Mouse (Mus musculus): Measurements from ENCODE around the gene Nup62. TPM values are rescaled to one million over a fixed set of nuclear protein-coding genes. Genes with fewer than 3 reads are reported as not detected.

The Nup62 gene
- total RNA-seq, 1 experiment = 98.0 TPM

- Histone ChIP-seq H3K4me1 (ENCODE audit: control insufficient read depth in 2 of 2, insufficient read depth in 2 of 2, low read length in 2 of 2, poor library complexity in 1 of 2) (peaks cover 7 to 26% of the 10 kb centered on the region in 2 experiments), H3K9ac (ENCODE audit: insufficient read depth, low read depth, low read length, poor library complexity, severe bottlenecking) (peak overlapping the region; percentile 83), H3K36me3 (ENCODE audit: control insufficient read depth, insufficient read depth, low read length, poor library complexity, severe bottlenecking) (no peaks in the 10 kb centered on the region; the same call in 1 of the 2 replicates), H3K9me3 (ENCODE audit: control insufficient read depth, insufficient read depth, low read depth, low read length) (no peaks in the 10 kb centered on the region), H3K27ac (ENCODE audit: insufficient read depth, low read depth, low read length, poor library complexity, severe bottlenecking) (peak overlapping the region; percentile 64), H3K4me3 (ENCODE audit: insufficient read depth in 1 of 2, low read depth in 1 of 2, low read length in 2 of 2, poor library complexity in 1 of 2, severe bottlenecking in 1 of 2) (peak overlapping the region; percentile 79)
- DNase-seq (ENCODE audit: low read depth, low spot score) = no peak
- in situ Hi-C loops (cut with MboI; ENCODE audit: low sequenced_read_pairs in 2 of 2, unreplicated experiment in 2 of 2) = no loop called here
- no peak for TF ChIP-seq HCFC1 (IDR thresholded peaks at IDR 0.05; ENCODE audit: borderline replicate concordance, insufficient read depth, low read length)
- no peak for TF ChIP-seq ZNF384 (IDR thresholded peaks at IDR 0.05; ENCODE audit: low read depth, low read length)
- TF ChIP-seq ZC3H11A (IDR thresholded peaks at IDR 0.05; ENCODE audit: borderline replicate concordance, low read depth, low read length) = no peak
- no peak for TF ChIP-seq MAFK (IDR thresholded peaks at IDR 0.05; ENCODE audit: insufficient read depth, low read depth, low read length)
- TF ChIP-seq CHD2 (IDR thresholded peaks at IDR 0.05; ENCODE audit: low read depth, low read length) = no peak
Measured at GRCm38 (mm10) chr7:44853596-44854355, 37.9 kb downstream of the Nup62 start.

GRCm38 (mm10) chr7:44854356-44855031 lies 38.6 kb downstream of the Nup62 start:
- Histone ChIP-seq H3K9ac (ENCODE audit: insufficient read depth, low read depth, low read length, poor library complexity, severe bottlenecking) (peak overlapping the region; percentile 83), H3K36me3 (ENCODE audit: control insufficient read depth, insufficient read depth, low read length, poor library complexity, severe bottlenecking) (no peaks in the 10 kb centered on the region; the same call in 1 of the 2 replicates), H3K9me3 (ENCODE audit: control insufficient read depth, insufficient read depth, low read depth, low read length) (no peaks in the 10 kb centered on the region), H3K4me3 (ENCODE audit: insufficient read depth in 1 of 2, low read depth in 1 of 2, low read length in 2 of 2, poor library complexity in 1 of 2, severe bottlenecking in 1 of 2) (peak overlapping the region; percentile 79), H3K4me1 (ENCODE audit: control insufficient read depth in 2 of 2, insufficient read depth in 2 of 2, low read length in 2 of 2, poor library complexity in 1 of 2) (peaks cover 7 to 26% of the 10 kb centered on the region in 2 experiments), H3K27ac (ENCODE audit: insufficient read depth, low read depth, low read length, poor library complexity, severe bottlenecking) (peak overlapping the region; percentile 64)
- peak; percentile 69 for DNase-seq (ENCODE audit: low read depth, low spot score)
- in situ Hi-C loops (cut with MboI; ENCODE audit: low sequenced_read_pairs in 2 of 2, unreplicated experiment in 2 of 2) = no loop called here
- TF ChIP-seq ZNF384 (IDR thresholded peaks at IDR 0.05; ENCODE audit: low read depth, low read length) (no peak), CHD2 (IDR thresholded peaks at IDR 0.05; ENCODE audit: low read depth, low read length) (no peak), ZC3H11A (IDR thresholded peaks at IDR 0.05; ENCODE audit: borderline replicate concordance, low read depth, low read length) (no peak), MAFK (IDR thresholded peaks at IDR 0.05; ENCODE audit: insufficient read depth, low read depth, low read length) (no peak), HCFC1 (IDR thresholded peaks at IDR 0.05; ENCODE audit: borderline replicate concordance, insufficient read depth, low read length) (no peak)

- peak overlapping the region; percentile 83; the same call in 1 of the 2 replicates for H3K9ac ChIP-seq (ENCODE audit: insufficient read depth, low read depth, low read length, poor library complexity, severe bottlenecking)
- H3K4me1 ChIP-seq (ENCODE audit: control insufficient read depth in 2 of 2, insufficient read depth in 2 of 2, low read length in 2 of 2, poor library complexity in 1 of 2) = peaks cover 7 to 26% of the 10 kb centered on the region in 2 experiments
- H3K4me3 ChIP-seq (ENCODE audit: insufficient read depth in 1 of 2, low read depth in 1 of 2, low read length in 2 of 2, poor library complexity in 1 of 2, severe bottlenecking in 1 of 2) = peak overlapping the region; percentile 79
- no peak for DNase-seq (ENCODE audit: low read depth, low spot score)
- no peak for TF ChIP-seq HCFC1 (IDR thresholded peaks at IDR 0.05; ENCODE audit: borderline replicate concordance, insufficient read depth, low read length)
- H3K27ac ChIP-seq (ENCODE audit: insufficient read depth, low read depth, low read length, poor library complexity, severe bottlenecking) = peak overlapping the region; percentile 64
- no peaks in the 10 kb centered on the region for H3K9me3 ChIP-seq (ENCODE audit: control insufficient read depth, insufficient read depth, low read depth, low read length)
- in situ Hi-C loops (cut with MboI; ENCODE audit: low sequenced_read_pairs in 2 of 2, unreplicated experiment in 2 of 2) = no loop called here
- H3K36me3 ChIP-seq (ENCODE audit: control insufficient read depth, insufficient read depth, low read length, poor library complexity, severe bottlenecking) = no peaks in the 10 kb centered on the region; the same call in 1 of the 2 replicates
Measured at GRCm38 (mm10) chr7:44855036-44855435, 39.1 kb downstream of the Nup62 start.

DNA sequence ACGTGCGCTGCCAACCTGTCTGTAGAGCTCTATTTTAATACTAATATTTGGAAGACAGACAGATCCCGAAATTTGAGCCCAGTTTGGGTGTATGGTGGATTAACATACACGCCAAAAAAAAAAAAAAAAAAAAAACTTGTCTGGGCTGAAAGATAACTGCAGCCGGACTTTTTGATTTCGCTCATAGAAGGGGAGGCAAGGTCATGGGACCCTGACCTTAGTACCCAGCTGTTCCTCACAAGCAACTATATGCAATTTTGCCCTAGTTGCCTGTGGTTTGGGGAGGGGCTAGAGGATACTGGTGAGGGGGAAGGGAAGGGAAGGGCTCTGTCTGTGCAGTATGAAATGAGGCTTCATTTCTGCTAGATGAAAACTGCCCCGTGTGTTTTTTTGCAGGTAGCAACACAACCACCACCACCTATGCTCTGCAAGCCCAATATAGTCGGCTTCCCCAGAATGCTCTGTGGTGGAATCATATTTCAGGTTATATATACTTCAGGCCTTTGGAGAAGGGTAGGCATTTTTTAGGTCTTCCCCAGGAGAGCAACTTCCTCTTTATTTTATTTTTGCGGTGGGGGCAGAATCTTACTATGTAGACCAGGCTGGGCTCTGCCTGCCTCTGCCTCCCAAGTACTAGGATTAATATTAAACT lies 40.5 kb downstream of the Nup62 start:
- Histone ChIP-seq H3K4me1 (ENCODE audit: control insufficient read depth in 2 of 2, insufficient read depth in 2 of 2, low read length in 2 of 2, poor library complexity in 1 of 2) (peaks cover 7 to 23% of the 10 kb centered on the region in 2 experiments), H3K9ac (ENCODE audit: insufficient read depth, low read depth, low read length, poor library complexity, severe bottlenecking) (no peak overlapping the region; the same call in 1 of the 2 replicates), H3K27ac (ENCODE audit: insufficient read depth, low read depth, low read length, poor library complexity, severe bottlenecking) (no peak overlapping the region), H3K9me3 (ENCODE audit: control insufficient read depth, insufficient read depth, low read depth, low read length) (no peaks in the 10 kb centered on the region), H3K4me3 (ENCODE audit: insufficient read depth in 1 of 2, low read depth in 1 of 2, low read length in 2 of 2, poor library complexity in 1 of 2, severe bottlenecking in 1 of 2) (peak overlapping the region; percentile 99), H3K36me3 (ENCODE audit: control insufficient read depth, insufficient read depth, low read length, poor library complexity, severe bottlenecking) (peaks cover 2% of the 10 kb centered on the region; the same call in 1 of the 2 replicates)
- no peak for TF ChIP-seq HCFC1 (IDR thresholded peaks at IDR 0.05; ENCODE audit: borderline replicate concordance, insufficient read depth, low read length)
- 0 out of 2 replicates have a peak, but pooled peaks have one; percentile 42 for TF ChIP-seq ZNF384 (IDR thresholded peaks at IDR 0.05; ENCODE audit: low read depth, low read length)
- no peak for DNase-seq (ENCODE audit: low read depth, low spot score)
- in situ Hi-C loops (cut with MboI; ENCODE audit: low sequenced_read_pairs in 2 of 2, unreplicated experiment in 2 of 2) = no loop called here
